Mouse (Mus musculus) hindbrain, embryonic 10.5 days (tissue): ENCODE results near the gene Atg14. TPM values are rescaled to one million over a fixed set of nuclear protein-coding genes. Genes with fewer than 3 reads are reported as not detected.
"Not testable (repeated sequence)": the region's sequence is repeated elsewhere in the genome, so short reads cannot be mapped to it uniquely, and the experiment has no call there.

Experiments used
- DNase-seq: peaks from one replicate; pipeline ENCODE4 v3.0.0-alpha.2; 2017; ENCODE audit warnings: low spot score
- H3K27ac ChIP-seq: fragments of 300-500 bp; sonication (generic); 2 replicates; pipeline ENCODE4 v1.5.1; 2016; ENCODE audit warnings: mild to moderate bottlenecking, moderate library complexity
- H3K27me3 ChIP-seq: fragments of 300-500 bp; sonication (generic); 2 replicates; pipeline ENCODE4 v1.6.1; 2016; ENCODE audit warnings: mild to moderate bottlenecking; ENCODE audit not compliant: poor library complexity, insufficient read depth, severe bottlenecking
- H3K36me3 ChIP-seq: fragments of 300-500 bp; sonication (generic); 2 replicates; pipeline ENCODE4 v1.6.1; 2016; ENCODE audit warnings: mild to moderate bottlenecking, moderate library complexity
- H3K4me1 ChIP-seq: fragments of 300-500 bp; sonication (generic); replicated peaks from 2 replicates; pipeline ENCODE4 v1.6.1; 2016; ENCODE audit warnings: mild to moderate bottlenecking
- H3K4me3 ChIP-seq: fragments of 300-500 bp; sonication (generic); 2 replicates; pipeline ENCODE4 v1.5.1; 2016; ENCODE audit warnings: mild to moderate bottlenecking, moderate library complexity
- H3K9me3 ChIP-seq: fragments of 300-500 bp; sonication (generic); 2 replicates; pipeline ENCODE4 v1.6.1; 2016; ENCODE audit warnings: mild to moderate bottlenecking, moderate library complexity
- WGBS: fragments of 180-500 bp; shearing (Covaris S2); methylation state at CpG from one replicate; pipeline ENCODE4 v1.1.7; 2016; 5-methylcytosine and 5-hydroxymethylcytosine counted together
- polyA plus RNA-seq: library from polyadenylated mRNA; unstranded; fragments of >200 nt; fragmentation: Nextera tagmentation; extraction: Ambion mirVana; gene quantifications from 2 replicates; pipeline ENCODE4 v1.2.1, GENCODE M21; 2016

The Atg14 gene
- polyA plus RNA-seq, 1 experiment from 2014 or later = 16.5 TPM

GRCm38 (mm10) chr14:47534176-47534525 is 36.3 kb downstream of the Atg14 start:
- no peak overlapping the region; the same call in 1 of the 2 replicates for H3K27ac ChIP-seq
- WGBS = 89% methylated on average over 5 of the region's 5 CpGs

DNA sequence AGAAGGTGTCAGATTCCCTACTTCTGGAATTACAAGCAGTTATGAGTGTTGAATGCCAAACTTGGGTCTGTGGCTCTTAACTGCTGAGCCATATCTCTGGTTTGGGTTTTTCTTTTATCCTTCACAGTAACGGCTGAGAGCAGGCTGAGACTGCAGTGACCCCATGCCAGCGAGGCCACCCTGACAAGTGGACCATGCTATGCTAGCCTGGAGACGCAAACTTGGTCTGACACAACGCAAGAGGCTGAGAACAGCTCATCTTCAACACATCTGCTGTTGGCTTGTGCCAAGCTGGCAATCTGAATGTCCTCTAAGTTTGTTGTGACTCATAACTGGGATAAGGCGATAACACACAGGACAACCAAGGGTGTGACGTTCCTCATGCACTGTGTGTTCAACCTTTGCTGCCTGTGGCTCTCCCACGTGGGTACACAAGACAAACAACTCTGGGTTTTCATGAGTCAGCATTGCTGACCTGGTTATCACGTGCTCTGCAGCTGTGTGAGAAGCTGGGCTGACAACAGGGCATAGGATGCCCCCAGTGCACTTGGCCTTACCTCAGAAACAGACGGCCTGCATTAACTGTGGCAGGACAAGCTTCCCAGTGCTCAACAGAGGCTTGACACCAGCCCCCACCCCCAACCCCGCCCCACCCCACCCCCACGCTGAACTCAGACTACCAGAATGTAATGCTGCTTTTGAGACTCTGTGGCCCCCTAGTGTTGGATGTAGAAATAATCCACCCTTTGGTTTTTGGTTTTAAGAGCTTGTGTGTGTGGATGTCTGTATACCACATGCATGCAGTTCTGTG is 36.9 kb downstream of the Atg14 start:
- H3K9me3 ChIP-seq = no peaks in the 10 kb centered on the region
- H3K4me1 ChIP-seq = peaks cover 11% of the 10 kb centered on the region
- H3K27me3 ChIP-seq = no peaks in the 10 kb centered on the region
- H3K27ac ChIP-seq = peak overlapping the region; percentile 18; the same call in 1 of the 2 replicates
- peaks cover 30% of the 10 kb centered on the region for H3K36me3 ChIP-seq
- H3K4me3 ChIP-seq = no peak overlapping the region
- peak; percentile 50 for DNase-seq
- WGBS = 44% methylated on average over 11 of the region's 11 CpGs

More at GRCm38 (mm10) chr14:47534176-47534525, 36.3 kb downstream of the Atg14 start:
- Histone ChIP-seq H3K4me3 (no peak overlapping the region), H3K36me3 (peaks cover 32% of the 10 kb centered on the region), H3K4me1 (peaks cover 11% of the 10 kb centered on the region), H3K27me3 (no peaks in the 10 kb centered on the region), H3K9me3 (no peaks in the 10 kb centered on the region)
- no peak for DNase-seq

DNA sequence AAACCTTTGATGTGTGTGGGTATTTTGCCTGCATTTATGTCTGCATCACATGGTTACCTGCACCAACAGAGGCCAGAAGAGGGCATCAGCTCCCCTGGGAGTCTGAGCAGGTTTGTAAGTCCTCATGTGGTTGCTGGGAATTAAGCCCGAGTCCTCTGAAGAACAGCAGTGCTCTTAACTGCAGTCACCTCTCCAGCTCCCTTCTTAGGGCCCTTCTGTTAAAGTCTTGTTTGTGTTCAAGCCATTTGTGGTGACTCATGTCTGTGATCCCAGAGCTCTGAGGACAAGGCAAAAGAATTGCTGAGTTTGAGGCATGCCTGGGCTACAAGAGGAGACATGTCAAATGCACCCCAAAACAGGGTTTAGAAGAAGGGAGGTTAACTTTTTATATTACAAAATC is 38.0 kb downstream of the Atg14 start:
- Histone ChIP-seq H3K9me3 (no peaks in the 10 kb centered on the region), H3K36me3 (peaks cover 30% of the 10 kb centered on the region), H3K27me3 (no peaks in the 10 kb centered on the region), H3K4me3 (no peak overlapping the region), H3K27ac (no peak overlapping the region), H3K4me1 (peaks cover 11% of the 10 kb centered on the region)
- DNase-seq = no peak
- WGBS = 84% methylated on average over 1 of the region's 1 CpGs

DNA sequence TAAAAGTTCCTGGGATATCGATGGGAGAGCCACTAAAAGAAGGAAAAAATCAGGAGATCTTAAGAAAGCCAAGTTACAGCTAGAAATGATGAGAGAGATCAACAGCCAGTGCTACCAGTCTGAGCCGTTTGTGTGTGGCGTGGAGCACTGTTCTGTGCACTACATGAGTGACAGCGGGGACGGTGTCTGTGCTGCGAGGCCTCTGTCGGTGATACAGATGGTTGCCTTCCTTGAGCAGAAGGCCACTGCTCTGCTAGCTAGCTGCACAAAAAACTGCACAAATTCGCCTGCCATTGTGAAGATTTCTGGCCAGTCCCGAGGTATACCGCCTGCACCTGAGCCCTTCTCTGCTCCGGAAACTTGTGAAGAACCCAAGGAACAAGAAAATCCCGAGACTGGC is 40.9 kb downstream of the Atg14 start:
- H3K4me1 ChIP-seq = peaks cover 11% of the 10 kb centered on the region
- H3K27me3 ChIP-seq, DNase-seq, H3K4me3 ChIP-seq, H3K9me3 ChIP-seq, H3K27ac ChIP-seq: not testable (repeated sequence)
- peaks cover 30% of the 10 kb centered on the region for H3K36me3 ChIP-seq
- 94% methylated on average over 12 of the region's 12 CpGs for WGBS

GRCm38 (mm10) chr14:47529019-47529418 is 41.4 kb downstream of the Atg14 start:
- peak; percentile 29 for DNase-seq
- Histone ChIP-seq H3K9me3 (no peaks in the 10 kb centered on the region), H3K36me3 (peaks cover 30% of the 10 kb centered on the region), H3K27ac (no peak overlapping the region), H3K4me3 (no peak overlapping the region), H3K4me1 (peaks cover 7% of the 10 kb centered on the region), H3K27me3 (no peaks in the 10 kb centered on the region)
- 41% methylated on average over 8 of the region's 8 CpGs for WGBS

GRCm38 (mm10) chr14:47528293-47528692 is 42.2 kb downstream of the Atg14 start:
- Histone ChIP-seq H3K36me3 (peaks cover 30% of the 10 kb centered on the region), H3K4me3 (no peak overlapping the region), H3K27me3 (no peaks in the 10 kb centered on the region), H3K9me3 (no peaks in the 10 kb centered on the region), H3K4me1 (no peaks in the 10 kb centered on the region; the same call in 1 of the 2 replicates), H3K27ac (no peak overlapping the region)
- no peak for DNase-seq
- WGBS = 86% methylated on average over 3 of the region's 3 CpGs

- Histone ChIP-seq H3K27me3 (no peaks in the 10 kb centered on the region), H3K36me3 (peaks cover 30% of the 10 kb centered on the region), H3K4me1 (no peaks in the 10 kb centered on the region), H3K27ac (no peak overlapping the region), H3K4me3 (no peak overlapping the region), H3K9me3 (no peaks in the 10 kb centered on the region)
- 91% methylated on average over 2 of the region's 2 CpGs for WGBS
- no peak for DNase-seq
Measured at GRCm38 (mm10) chr14:47527833-47528232, 42.6 kb downstream of the Atg14 start.

- Histone ChIP-seq H3K27ac (no peak overlapping the region), H3K4me1 (no peaks in the 10 kb centered on the region), H3K27me3 (no peaks in the 10 kb centered on the region), H3K4me3 (no peak overlapping the region), H3K36me3 (peaks cover 15% of the 10 kb centered on the region), H3K9me3 (no peaks in the 10 kb centered on the region)
- WGBS = 91% methylated on average over 5 of the region's 5 CpGs
- no peak for DNase-seq
Measured at GRCm38 (mm10) chr14:47525861-47526260, 44.6 kb downstream of the Atg14 start.

- Histone ChIP-seq H3K4me3 (no peak overlapping the region), H3K36me3 (peaks cover 10% of the 10 kb centered on the region), H3K27me3 (no peaks in the 10 kb centered on the region), H3K27ac (no peak overlapping the region), H3K9me3 (no peaks in the 10 kb centered on the region), H3K4me1 (no peaks in the 10 kb centered on the region)
- no peak for DNase-seq
- WGBS = 89% methylated on average over 8 of the region's 8 CpGs
Measured at GRCm38 (mm10) chr14:47525374-47525773, 45.1 kb downstream of the Atg14 start.

DNA sequence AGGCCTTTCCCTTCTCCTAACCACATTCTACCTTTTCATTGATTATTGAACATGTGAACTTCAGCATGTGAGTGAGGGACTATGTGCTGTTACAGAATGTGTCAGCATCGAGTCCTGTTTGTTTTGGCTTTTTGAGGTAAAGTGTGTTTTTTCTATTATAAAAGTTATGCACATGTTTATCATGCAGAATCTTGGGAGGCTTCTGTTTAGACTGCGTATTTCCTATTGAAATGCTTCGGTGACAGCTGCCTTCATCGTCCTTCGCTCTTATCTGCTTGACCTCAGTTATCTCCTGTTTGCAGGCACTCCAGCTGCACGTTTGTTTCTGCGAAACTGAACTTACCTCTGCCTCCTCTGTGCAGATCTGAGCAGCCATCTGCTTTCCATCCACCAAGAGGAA is 48.1 kb downstream of the Atg14 start:
- Histone ChIP-seq H3K4me1 (no peaks in the 10 kb centered on the region), H3K9me3 (no peaks in the 10 kb centered on the region), H3K27ac (no peak overlapping the region), H3K36me3 (no peaks in the 10 kb centered on the region), H3K4me3 (no peak overlapping the region), H3K27me3 (no peaks in the 10 kb centered on the region)
- WGBS = 92% methylated on average over 7 of the region's 7 CpGs
- DNase-seq = no peak

DNA sequence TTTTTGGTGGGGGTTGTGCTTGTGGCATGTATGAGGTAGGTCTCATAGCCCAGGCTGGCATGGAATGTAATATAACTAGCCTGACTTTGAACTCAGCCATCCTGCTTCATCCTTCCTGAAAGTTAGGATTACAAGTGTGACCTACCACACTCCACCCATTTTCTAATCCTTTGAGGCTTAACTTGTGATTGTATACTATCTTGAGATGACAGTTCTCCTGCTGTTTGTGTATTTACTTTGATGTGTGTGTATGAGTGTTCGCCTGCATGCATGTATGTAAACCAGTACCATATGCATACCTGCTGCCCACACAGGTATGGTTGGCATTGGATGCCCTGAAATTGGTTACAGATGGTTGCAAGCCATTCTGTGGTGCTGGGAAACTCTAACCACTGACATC is 48.8 kb downstream of the Atg14 start:
- Histone ChIP-seq H3K27ac (no peak overlapping the region), H3K27me3 (no peaks in the 10 kb centered on the region), H3K9me3 (no peaks in the 10 kb centered on the region), H3K4me3 (no peak overlapping the region), H3K36me3 (no peaks in the 10 kb centered on the region), H3K4me1 (no peaks in the 10 kb centered on the region)
- 84% methylated on average over 1 of the region's 1 CpGs for WGBS
- DNase-seq = no peak

GRCm38 (mm10) chr14:47520751-47521449 is 49.5 kb downstream of the Atg14 start:
- no peak overlapping the region for H3K27ac ChIP-seq
- H3K4me1 ChIP-seq = no peaks in the 10 kb centered on the region
- H3K27me3 ChIP-seq = no peaks in the 10 kb centered on the region
- 89% methylated on average over 13 of the region's 13 CpGs for WGBS
- H3K9me3 ChIP-seq = no peaks in the 10 kb centered on the region
- DNase-seq = no peak
- no peak overlapping the region for H3K4me3 ChIP-seq
- no peaks in the 10 kb centered on the region for H3K36me3 ChIP-seq

GRCm38 (mm10) chr14:47518619-47519018 is 51.8 kb downstream of the Atg14 start:
- no peak for DNase-seq
- H3K4me3 ChIP-seq = no peak overlapping the region
- no peaks in the 10 kb centered on the region for H3K27me3 ChIP-seq
- H3K9me3 ChIP-seq = no peaks in the 10 kb centered on the region
- H3K4me1 ChIP-seq = no peaks in the 10 kb centered on the region
- H3K36me3 ChIP-seq = no peaks in the 10 kb centered on the region
- 96% methylated on average over 6 of the region's 6 CpGs for WGBS
- no peak overlapping the region for H3K27ac ChIP-seq
